Mouse (Mus musculus) stomach, postnatal 0 days (tissue): ENCODE data around the gene Zbed5. TPM values are rescaled to one million over a fixed set of nuclear protein-coding genes. Genes with fewer than 3 reads are reported as not detected.
"Not testable (repeated sequence)": the region's sequence is repeated elsewhere in the genome, so short reads cannot be mapped to it uniquely, and the experiment has no call there.

ENCODE experiments used
- ATAC-seq: fragments of 200-750 bp; cut with Nextera tagmentation; 2 replicates; pipeline ENCODE4 v1.8.0; 2017; ENCODE audit not compliant: low FRiP score, low TSS enrichment
- DNase-seq: peaks from one replicate; pipeline ENCODE4 v3.0.0-alpha.2; 2016; ENCODE audit warnings: low spot score
- H3K27ac ChIP-seq: fragments of 300-500 bp; sonication (generic); replicated peaks from 2 replicates; pipeline ENCODE4 v1.5.1; 2014; ENCODE audit warnings: mild to moderate bottlenecking, control low read depth
- H3K27me3 ChIP-seq: fragments of 300-500 bp; sonication (generic); 2 replicates; pipeline ENCODE4 v1.6.1; 2014; ENCODE audit warnings: low read length; ENCODE audit not compliant: control insufficient read depth, insufficient read depth
- H3K36me3 ChIP-seq: fragments of 300-500 bp; sonication (generic); 2 replicates; pipeline ENCODE4 v1.6.1; 2014; ENCODE audit warnings: low read length, mixed read lengths; ENCODE audit not compliant: control insufficient read depth, insufficient read depth
- H3K4me1 ChIP-seq: fragments of 300-500 bp; sonication (generic); replicated peaks from 2 replicates; pipeline ENCODE4 v1.6.1; 2014; ENCODE audit warnings: antibody characterized with exemption; ENCODE audit not compliant: control insufficient read depth, insufficient read depth
- H3K4me2 ChIP-seq: fragments of 300-500 bp; sonication (generic); replicated peaks from 2 replicates; pipeline ENCODE4 v1.6.1; 2014; ENCODE audit warnings: low read depth, mild to moderate bottlenecking, control low read depth, moderate library complexity
- H3K4me3 ChIP-seq: fragments of 300-500 bp; sonication (generic); 2 replicates; pipeline ENCODE4 v1.5.1; 2014; ENCODE audit warnings: low read depth, low read length, control low read depth
- H3K9ac ChIP-seq: fragments of 300-500 bp; sonication (generic); 2 replicates; pipeline ENCODE4 v1.6.1; 2014; ENCODE audit warnings: mild to moderate bottlenecking, low read length, control low read depth, mixed read lengths
- H3K9me3 ChIP-seq: fragments of 300-500 bp; sonication (generic); 2 replicates; pipeline ENCODE4 v1.6.1; 2016; ENCODE audit warnings: low read length; ENCODE audit not compliant: control insufficient read depth
- CTCF ChIP-seq: IDR thresholded peaks from 2 replicates; pipeline ENCODE4 v1.5.1; 2016; ENCODE audit warnings: antibody characterized with exemption, low read depth, mild to moderate bottlenecking, moderate library complexity
- EP300 ChIP-seq: optimal IDR thresholded peaks from 2 replicates; pipeline ENCODE3; 2016; ENCODE audit warnings: antibody characterized with exemption
- WGBS: fragments of 180-500 bp; shearing (Covaris S2); extraction: QIAGEN DNeasy Blood & Tissue Kit; methylation state at CpG from one replicate; pipeline ENCODE4 v1.1.7; 2014; 5-methylcytosine and 5-hydroxymethylcytosine counted together
- polyA plus RNA-seq: library from polyadenylated mRNA; unstranded; fragments of >200 nt; fragmentation: Nextera tagmentation; extraction: Ambion mirVana; gene quantifications from 2 replicates; pipeline ENCODE4 v1.2.1, GENCODE M21; 2015

Gene Zbed5
- polyA plus RNA-seq, 1 experiment from 2014 or later: 2.6 TPM

DNA sequence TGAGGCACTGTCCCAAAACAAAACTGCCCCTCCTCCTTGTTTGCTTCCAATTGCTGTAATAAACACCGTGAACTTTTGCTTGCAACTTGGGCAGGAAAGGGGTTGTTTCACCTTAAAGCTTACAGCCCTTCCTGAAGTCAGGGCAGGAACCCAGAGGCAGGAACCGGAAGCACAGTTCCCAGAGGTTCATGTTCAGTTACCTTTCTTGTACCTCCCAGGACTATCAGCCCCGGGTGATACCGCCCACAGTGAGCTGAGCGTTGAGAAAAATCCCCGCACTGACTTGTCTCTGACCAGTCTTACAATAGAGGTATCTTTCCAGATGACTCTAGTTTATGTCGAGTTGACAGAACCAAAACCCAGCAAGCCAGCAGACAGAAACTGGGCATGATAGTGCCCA is 14.1 kb downstream of the Zbed5 start:
- DNase-seq (no peak), ATAC-seq (no peak)
- 75% methylated on average over 7 of the region's 7 CpGs for WGBS
- Histone ChIP-seq H3K27me3 (no peaks in the 10 kb centered on the region), H3K27ac (no peak overlapping the region), H3K4me1 (0 out of 2 replicates have a peak, but pooled peaks cover 2% of the 10 kb centered on the region), H3K4me2 (no peak overlapping the region), H3K9me3 (no peaks in the 10 kb centered on the region), H3K9ac (no peak overlapping the region), H3K36me3 (no peaks in the 10 kb centered on the region), H3K4me3 (no peak overlapping the region)
- TF ChIP-seq EP300 (no peak), CTCF (no peak)

DNA sequence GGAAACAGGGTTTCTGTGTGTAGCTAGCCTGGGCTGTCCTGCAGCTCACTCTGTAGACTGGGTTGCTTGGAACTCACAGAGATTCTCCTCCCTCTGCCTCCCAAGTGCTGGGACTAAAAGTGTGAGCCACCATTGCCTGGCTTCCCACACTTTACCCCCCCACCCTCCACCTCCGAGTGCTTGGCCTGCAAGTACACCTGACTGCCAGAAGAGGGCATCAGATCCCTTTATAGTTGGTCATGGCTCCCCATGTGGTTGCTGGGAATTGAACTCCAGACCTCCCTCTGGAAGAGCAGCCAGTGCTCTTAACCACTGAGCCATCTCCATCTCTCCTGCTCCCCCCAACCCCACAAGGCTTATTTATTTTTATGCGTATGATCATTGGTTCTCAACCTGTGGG is 18.5 kb downstream of the Zbed5 start:
- H3K36me3 ChIP-seq: no peaks in the 10 kb centered on the region
- H3K9me3 ChIP-seq: no peaks in the 10 kb centered on the region
- no peak overlapping the region for H3K4me3 ChIP-seq
- no peaks in the 10 kb centered on the region for H3K27me3 ChIP-seq
- H3K27ac ChIP-seq: no peak overlapping the region
- no peak overlapping the region for H3K4me2 ChIP-seq
- DNase-seq: peak; percentile 37
- H3K4me1 ChIP-seq: 0 out of 2 replicates have a peak, but pooled peaks cover under 1% of the 10 kb centered on the region
- TF ChIP-seq EP300: no peak
- peak; percentile 74 for TF ChIP-seq CTCF
- no peak overlapping the region for H3K9ac ChIP-seq
- ATAC-seq: 0 out of 2 replicates have a peak, but pooled peaks have one; percentile 28
- WGBS: 18% methylated on average over 2 of the region's 2 CpGs

DNA sequence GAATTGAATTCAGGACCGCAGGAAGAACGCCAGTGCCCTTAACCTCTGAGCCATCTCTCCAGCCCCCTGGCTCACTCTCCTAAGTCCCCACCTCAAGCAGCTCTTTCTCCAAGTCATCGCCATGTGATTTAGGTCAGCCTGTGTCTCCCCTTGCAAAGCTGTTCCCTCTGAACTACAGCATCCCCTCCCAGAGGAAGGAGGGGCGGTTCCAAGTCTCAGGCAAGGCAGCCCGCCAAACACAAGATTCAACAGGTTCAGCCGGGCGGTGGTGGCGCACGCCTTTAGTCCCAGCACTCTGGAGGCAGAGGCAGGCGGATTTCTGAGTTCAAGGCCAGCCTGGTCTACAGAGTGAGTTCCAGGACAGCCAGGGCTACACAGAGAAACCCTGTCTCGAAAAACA is 20.0 kb downstream of the Zbed5 start:
- H3K4me3 ChIP-seq, DNase-seq, ATAC-seq, H3K27me3 ChIP-seq, H3K4me1 ChIP-seq, H3K36me3 ChIP-seq, H3K4me2 ChIP-seq, H3K9me3 ChIP-seq, H3K9ac ChIP-seq, H3K27ac ChIP-seq: not testable (repeated sequence)
- WGBS: 78% methylated on average over 11 of the region's 11 CpGs

DNA sequence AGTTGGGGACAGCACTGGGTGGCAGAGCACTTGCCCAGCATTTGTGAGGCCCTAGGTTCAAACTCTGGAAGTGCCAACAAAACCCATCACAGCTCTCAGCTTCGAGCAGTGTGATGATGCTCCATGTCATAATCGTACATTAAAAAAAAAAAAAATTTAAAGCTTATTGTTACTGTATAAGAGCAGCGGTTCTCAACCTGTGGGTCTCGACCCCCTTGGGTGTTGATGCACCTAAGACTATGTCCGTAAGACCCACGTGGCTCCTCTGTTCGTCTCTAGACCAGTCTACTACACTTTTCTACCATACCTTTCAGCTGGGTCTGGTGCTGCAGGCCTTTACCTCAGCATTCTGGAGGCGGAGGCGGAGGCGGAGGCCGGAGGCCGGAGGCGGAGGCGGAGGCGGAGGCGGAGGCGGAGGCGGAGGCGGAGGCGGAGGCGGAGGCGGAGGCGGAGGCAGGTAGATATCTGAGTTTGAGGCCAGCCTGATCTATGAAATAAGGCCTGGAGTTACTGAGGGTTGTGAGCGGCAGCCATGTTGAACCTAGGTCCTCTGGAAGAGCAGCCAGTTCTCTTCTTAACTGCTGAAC is 22.6 kb downstream of the Zbed5 start:
- Histone ChIP-seq H3K4me3 (no peak overlapping the region), H3K27me3 (no peaks in the 10 kb centered on the region), H3K9ac (no peak overlapping the region), H3K4me1 (no peaks in the 10 kb centered on the region), H3K4me2 (no peak overlapping the region), H3K36me3 (no peaks in the 10 kb centered on the region), H3K27ac (no peak overlapping the region), H3K9me3 (no peaks in the 10 kb centered on the region)
- no peak for TF ChIP-seq EP300
- TF ChIP-seq CTCF: no peak
- DNase-seq: no peak
- no peak for ATAC-seq
- 88% methylated on average over 23 of the region's 24 CpGs for WGBS

DNA sequence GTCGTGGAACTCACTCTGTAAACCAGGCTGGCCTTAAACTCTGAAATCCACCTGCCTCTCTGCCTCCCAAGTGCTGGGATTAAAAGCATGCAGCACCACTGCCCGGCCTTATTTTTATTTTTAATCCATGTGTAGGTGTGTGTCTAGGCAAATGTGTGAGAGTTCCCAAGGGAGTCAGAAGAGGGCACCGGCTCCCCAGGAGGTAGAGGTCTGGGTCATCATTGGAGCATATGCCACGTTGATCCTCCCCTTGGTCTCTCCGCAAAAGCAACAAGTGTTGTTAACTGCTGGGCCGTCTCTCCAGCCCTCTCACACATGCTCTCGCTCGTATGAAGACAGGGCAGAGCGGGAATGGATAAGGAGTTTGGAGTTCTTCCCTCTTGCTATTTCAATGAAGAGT is 23.2 kb downstream of the Zbed5 start:
- Histone ChIP-seq H3K9me3 (no peaks in the 10 kb centered on the region), H3K4me3 (no peak overlapping the region), H3K27ac (no peak overlapping the region), H3K27me3 (no peaks in the 10 kb centered on the region), H3K4me2 (no peak overlapping the region), H3K9ac (no peak overlapping the region), H3K4me1 (no peaks in the 10 kb centered on the region), H3K36me3 (no peaks in the 10 kb centered on the region)
- TF ChIP-seq EP300: no peak
- no peak for TF ChIP-seq CTCF
- DNase-seq: no peak
- WGBS: 69% methylated on average over 9 of the region's 9 CpGs
- no peak for ATAC-seq

DNA sequence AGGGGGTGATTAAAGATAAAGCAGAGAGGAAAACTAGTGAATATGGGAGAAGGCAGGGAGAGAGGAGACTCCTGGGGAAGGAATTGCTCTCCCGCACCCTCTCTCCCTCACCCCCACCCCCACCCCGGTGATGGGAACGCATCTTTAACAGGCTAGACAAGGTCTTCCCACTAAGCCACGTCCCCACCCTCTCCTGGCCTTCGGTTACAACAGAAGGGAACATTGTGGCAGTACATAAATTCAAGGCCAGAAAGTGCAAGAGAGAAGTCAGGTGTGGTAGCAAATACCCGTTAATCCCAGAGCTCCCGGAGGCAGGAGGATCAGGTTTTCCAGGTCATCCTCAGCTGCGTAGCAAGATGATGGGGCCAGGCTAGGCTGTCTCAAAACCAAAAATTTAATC is 23.8 kb downstream of the Zbed5 start:
- 53% methylated on average over 8 of the region's 8 CpGs for WGBS
- TF ChIP-seq EP300 (no peak), CTCF (no peak)

More for the DNA sequence above, 23.8 kb downstream of the Zbed5 start:
- H3K9me3 ChIP-seq: no peaks in the 10 kb centered on the region
- H3K4me1 ChIP-seq: no peaks in the 10 kb centered on the region
- H3K4me3 ChIP-seq: no peak overlapping the region
- ATAC-seq: no peak
- no peak for DNase-seq
- no peak overlapping the region for H3K4me2 ChIP-seq
- no peak overlapping the region for H3K9ac ChIP-seq
- no peaks in the 10 kb centered on the region for H3K27me3 ChIP-seq
- H3K27ac ChIP-seq: no peak overlapping the region
- H3K36me3 ChIP-seq: no peaks in the 10 kb centered on the region
